Mouse (Mus musculus): ENCODE data around the gene Fhit. TPM values are rescaled to one million over a fixed set of nuclear protein-coding genes. Genes with fewer than 3 reads are reported as not detected.

Fhit gene
- polyA plus RNA-seq, 1 experiment from 2014 or later, result 7.1 TPM

DNA sequence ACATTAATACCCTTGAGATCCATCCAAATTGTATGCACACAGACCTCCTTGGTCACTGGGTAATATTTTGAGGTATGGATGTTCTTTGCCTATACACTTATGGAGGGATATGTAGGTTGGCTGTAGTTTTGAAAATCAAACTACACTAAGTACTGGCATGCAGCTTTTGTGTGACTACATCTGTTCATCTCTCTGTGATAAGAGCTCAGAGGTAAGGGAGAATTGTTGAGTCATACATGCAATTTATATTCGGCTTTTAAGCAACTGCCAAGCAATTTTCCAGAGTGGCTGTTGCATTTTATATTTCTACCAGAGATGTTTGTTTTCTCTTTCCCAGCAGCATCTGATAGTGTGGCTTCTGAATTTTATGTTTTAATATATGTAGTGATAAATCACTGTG, 1374.4 kb downstream of the Fhit start:
- Histone ChIP-seq H3K27me3 (ENCODE audit: control insufficient read depth, insufficient read depth, low read length) (no peaks in the 10 kb centered on the region), H3K36me3 (ENCODE audit: control insufficient read depth, insufficient read depth, low read length) (no peaks in the 10 kb centered on the region), H3K4me2 (ENCODE audit: low read depth, low read length) (no peak overlapping the region), H3K4me3 (replicated peaks; ENCODE audit: low read length) (no peak overlapping the region), H3K4me1 (ENCODE audit: control insufficient read depth, insufficient read depth, low read length) (0 out of 2 replicates have a peak, but pooled peaks cover 2% of the 10 kb centered on the region), H3K27ac (ENCODE audit: low read length) (no peak overlapping the region), H3K9me3 (replicated peaks; ENCODE audit: control insufficient read depth, low read length) (no peaks in the 10 kb centered on the region), H3K9ac (ENCODE audit: low read length) (no peak overlapping the region)
- no peak for ATAC-seq (ENCODE audit: insufficient read depth, low FRiP score)
- 92% methylated on average over 1 of the region's 1 CpGs for WGBS

DNA sequence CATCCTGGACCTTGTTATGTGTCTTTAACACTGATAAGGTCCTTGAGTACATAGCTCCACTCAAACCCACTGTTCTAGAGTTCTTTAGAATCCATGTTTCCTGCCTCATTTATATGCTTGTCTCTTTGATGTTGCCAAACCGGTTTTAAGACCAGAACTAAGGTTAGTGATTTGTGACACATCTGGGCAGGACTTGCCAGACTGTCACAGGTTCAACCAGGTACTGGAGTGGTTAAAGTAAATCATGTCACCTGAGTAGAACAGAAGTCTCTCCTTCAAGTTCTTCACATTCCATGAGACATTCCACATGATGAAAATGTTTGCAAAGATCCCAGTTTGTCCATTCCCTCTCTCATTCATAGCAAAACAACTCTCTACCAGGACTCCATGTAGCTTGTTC, 1376.0 kb downstream of the Fhit start:
- Histone ChIP-seq H3K9ac (ENCODE audit: low read length) (no peak overlapping the region), H3K4me1 (ENCODE audit: control insufficient read depth, insufficient read depth, low read length) (0 out of 2 replicates have a peak, but pooled peaks cover 2% of the 10 kb centered on the region), H3K27me3 (ENCODE audit: control insufficient read depth, insufficient read depth, low read length) (no peaks in the 10 kb centered on the region), H3K9me3 (replicated peaks; ENCODE audit: control insufficient read depth, low read length) (no peaks in the 10 kb centered on the region), H3K27ac (ENCODE audit: low read length) (no peak overlapping the region), H3K4me2 (ENCODE audit: low read depth, low read length) (no peak overlapping the region), H3K36me3 (ENCODE audit: control insufficient read depth, insufficient read depth, low read length) (no peaks in the 10 kb centered on the region), H3K4me3 (replicated peaks; ENCODE audit: low read length) (no peak overlapping the region)
- 38% methylated on average over 1 of the region's 1 CpGs for WGBS
- ATAC-seq (ENCODE audit: insufficient read depth, low FRiP score), result no peak

DNA sequence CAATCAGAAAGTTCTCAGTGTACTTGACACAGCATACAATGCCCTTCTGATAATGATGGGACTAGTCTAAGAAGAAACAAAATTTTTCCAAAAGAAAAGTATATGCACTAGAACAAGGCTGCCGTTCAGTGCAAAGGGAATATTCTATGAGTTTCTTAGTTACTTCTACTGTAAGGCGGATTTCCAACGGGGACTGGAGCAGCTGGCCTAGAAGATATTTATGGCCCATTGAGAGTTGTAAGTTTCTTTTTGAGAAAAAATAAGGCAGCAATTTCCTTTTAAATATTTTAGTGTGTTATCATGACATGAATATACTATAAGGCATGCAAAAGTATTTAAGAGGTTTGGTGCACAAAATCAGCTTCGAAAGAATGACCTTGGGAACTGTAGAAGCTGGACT, 1410.5 kb downstream of the Fhit start:
- no peaks in the 10 kb centered on the region for H3K36me3 ChIP-seq (ENCODE audit: control insufficient read depth, insufficient read depth, low read length)
- ATAC-seq (ENCODE audit: insufficient read depth, low FRiP score), result no peak
- 83% methylated on average over 4 of the region's 4 CpGs for WGBS
- H3K9ac ChIP-seq (ENCODE audit: low read length), result no peak overlapping the region
- no peaks in the 10 kb centered on the region for H3K27me3 ChIP-seq (ENCODE audit: control insufficient read depth, insufficient read depth, low read length)
- no peaks in the 10 kb centered on the region for H3K9me3 ChIP-seq (replicated peaks; ENCODE audit: control insufficient read depth, low read length)
- H3K4me1 ChIP-seq (ENCODE audit: control insufficient read depth, insufficient read depth, low read length), result no peaks in the 10 kb centered on the region
- no peak overlapping the region for H3K27ac ChIP-seq (ENCODE audit: low read length)
- no peak overlapping the region for H3K4me3 ChIP-seq (replicated peaks; ENCODE audit: low read length)
- no peak overlapping the region for H3K4me2 ChIP-seq (ENCODE audit: low read depth, low read length)

DNA sequence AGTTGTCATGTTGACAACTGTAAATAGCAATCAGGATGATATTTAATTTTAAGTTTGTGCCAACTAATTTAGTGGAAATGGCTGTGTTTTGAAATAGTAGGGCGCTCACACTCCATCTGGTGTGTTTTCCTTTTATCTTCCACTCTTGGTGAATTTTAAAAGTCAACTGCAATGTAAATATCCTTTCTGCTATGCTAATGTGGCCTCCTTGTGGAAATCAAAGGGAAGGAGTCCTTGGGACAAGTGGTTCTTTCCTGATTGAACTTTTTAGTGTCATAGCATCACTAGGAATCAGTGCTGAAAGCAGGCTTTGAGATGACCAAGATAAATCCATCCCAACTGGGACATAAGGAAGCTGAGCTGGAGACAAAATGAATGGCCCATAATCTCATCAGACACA, 1413.1 kb downstream of the Fhit start:
- no peak overlapping the region for H3K9ac ChIP-seq (ENCODE audit: low read length)
- H3K9me3 ChIP-seq (replicated peaks; ENCODE audit: control insufficient read depth, low read length), result no peaks in the 10 kb centered on the region
- no peaks in the 10 kb centered on the region for H3K4me1 ChIP-seq (ENCODE audit: control insufficient read depth, insufficient read depth, low read length)
- H3K27me3 ChIP-seq (ENCODE audit: control insufficient read depth, insufficient read depth, low read length), result no peaks in the 10 kb centered on the region
- ATAC-seq (ENCODE audit: insufficient read depth, low FRiP score), result no peak
- no peaks in the 10 kb centered on the region for H3K36me3 ChIP-seq (ENCODE audit: control insufficient read depth, insufficient read depth, low read length)
- H3K4me2 ChIP-seq (ENCODE audit: low read depth, low read length), result no peak overlapping the region
- H3K4me3 ChIP-seq (replicated peaks; ENCODE audit: low read length), result no peak overlapping the region
- 67% methylated on average over 1 of the region's 1 CpGs for WGBS
- no peak overlapping the region for H3K27ac ChIP-seq (ENCODE audit: low read length)

DNA sequence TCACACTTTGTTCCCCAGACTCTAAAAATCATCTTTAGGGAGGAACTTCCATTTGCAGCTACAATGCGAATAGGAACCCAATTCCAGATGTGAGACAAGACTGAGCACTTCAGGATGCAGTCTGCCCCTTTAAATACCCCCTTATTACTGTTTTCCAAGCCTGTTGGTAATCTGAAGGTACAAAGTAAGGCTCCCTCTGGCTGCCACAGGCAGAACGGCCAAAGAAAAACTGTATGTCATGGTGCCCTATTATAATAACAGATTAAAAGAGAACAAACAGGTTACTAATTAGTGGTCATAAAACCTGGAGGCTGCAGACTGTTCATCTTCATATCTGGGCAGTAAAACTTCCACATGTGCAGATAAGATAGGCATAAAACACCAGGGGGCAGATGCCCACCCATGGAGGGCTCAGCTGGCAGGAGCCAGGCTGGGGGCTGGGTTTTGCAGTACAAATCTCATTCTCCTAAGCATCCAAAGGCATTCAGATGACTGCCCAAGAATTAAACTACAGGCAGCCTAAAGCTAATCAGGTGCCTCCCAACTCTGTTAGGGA, 1439.8 kb downstream of the Fhit start:
- no peak overlapping the region for H3K9ac ChIP-seq (ENCODE audit: low read length)
- H3K27ac ChIP-seq (ENCODE audit: low read length), result no peak overlapping the region
- no peak overlapping the region for H3K4me3 ChIP-seq (replicated peaks; ENCODE audit: low read length)
- H3K27me3 ChIP-seq (ENCODE audit: control insufficient read depth, insufficient read depth, low read length), result no peaks in the 10 kb centered on the region
- H3K4me1 ChIP-seq (ENCODE audit: control insufficient read depth, insufficient read depth, low read length), result no peaks in the 10 kb centered on the region
- no peak overlapping the region for H3K4me2 ChIP-seq (ENCODE audit: low read depth, low read length)
- H3K9me3 ChIP-seq (replicated peaks; ENCODE audit: control insufficient read depth, low read length), result no peaks in the 10 kb centered on the region
- WGBS, result 59% methylated on average over 2 of the region's 2 CpGs
- no peaks in the 10 kb centered on the region for H3K36me3 ChIP-seq (ENCODE audit: control insufficient read depth, insufficient read depth, low read length)
- no peak for ATAC-seq (ENCODE audit: insufficient read depth, low FRiP score)

DNA sequence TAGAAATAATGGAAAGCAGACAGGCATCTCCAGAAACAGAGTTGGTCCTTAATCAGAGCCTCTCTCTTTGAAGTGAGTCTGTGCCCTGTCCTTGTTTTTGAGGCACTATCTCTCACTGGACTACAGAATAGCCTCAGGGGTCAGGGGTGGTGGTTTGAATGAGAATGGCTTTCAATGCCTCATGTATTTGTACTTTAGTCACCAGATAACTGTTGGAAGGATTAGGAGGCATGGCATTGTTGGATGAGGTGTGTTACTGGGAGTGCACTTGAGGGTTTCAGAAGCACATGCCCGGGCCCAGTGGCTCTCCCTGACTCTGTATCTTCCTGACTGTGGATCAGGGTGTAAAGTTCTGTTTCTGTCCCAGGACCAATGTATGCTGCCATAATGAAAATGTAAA, 1463.2 kb downstream of the Fhit start:
- Histone ChIP-seq H3K9ac (ENCODE audit: low read length) (no peak overlapping the region), H3K4me2 (ENCODE audit: low read depth, low read length) (no peak overlapping the region), H3K4me3 (replicated peaks; ENCODE audit: low read length) (no peak overlapping the region), H3K36me3 (ENCODE audit: control insufficient read depth, insufficient read depth, low read length) (no peaks in the 10 kb centered on the region), H3K27ac (ENCODE audit: low read length) (no peak overlapping the region), H3K4me1 (ENCODE audit: control insufficient read depth, insufficient read depth, low read length) (no peaks in the 10 kb centered on the region), H3K27me3 (ENCODE audit: control insufficient read depth, insufficient read depth, low read length) (no peaks in the 10 kb centered on the region), H3K9me3 (replicated peaks; ENCODE audit: control insufficient read depth, low read length) (no peaks in the 10 kb centered on the region)
- ATAC-seq (ENCODE audit: insufficient read depth, low FRiP score), result no peak
- WGBS, result 78% methylated on average over 1 of the region's 1 CpGs

DNA sequence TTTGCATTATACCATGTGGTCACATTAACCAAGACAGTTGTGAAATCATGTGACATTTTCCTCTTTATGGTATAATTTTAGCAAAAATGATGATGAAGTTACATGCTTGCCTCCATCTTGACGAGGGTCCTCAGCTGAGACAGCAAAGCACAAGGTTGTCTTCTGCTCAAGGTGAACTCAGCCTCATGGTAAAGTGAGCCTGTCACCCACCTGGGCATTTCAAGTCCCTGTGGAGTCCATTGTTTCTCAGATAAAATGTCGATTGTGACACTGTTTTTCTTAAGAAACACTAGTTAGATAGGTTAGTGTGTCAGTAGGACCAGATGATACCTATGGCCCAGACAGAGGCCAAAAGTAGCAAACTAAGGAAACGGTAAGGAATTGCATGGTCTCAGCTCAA, 1464.7 kb downstream of the Fhit start:
- Histone ChIP-seq H3K27me3 (ENCODE audit: control insufficient read depth, insufficient read depth, low read length) (no peaks in the 10 kb centered on the region), H3K4me2 (ENCODE audit: low read depth, low read length) (no peak overlapping the region), H3K9ac (ENCODE audit: low read length) (no peak overlapping the region), H3K9me3 (replicated peaks; ENCODE audit: control insufficient read depth, low read length) (no peaks in the 10 kb centered on the region), H3K4me3 (replicated peaks; ENCODE audit: low read length) (no peak overlapping the region), H3K27ac (ENCODE audit: low read length) (no peak overlapping the region), H3K36me3 (ENCODE audit: control insufficient read depth, insufficient read depth, low read length) (no peaks in the 10 kb centered on the region), H3K4me1 (ENCODE audit: control insufficient read depth, insufficient read depth, low read length) (no peaks in the 10 kb centered on the region)
- WGBS, result 83% methylated on average over 3 of the region's 3 CpGs
- ATAC-seq (ENCODE audit: insufficient read depth, low FRiP score), result no peak

DNA sequence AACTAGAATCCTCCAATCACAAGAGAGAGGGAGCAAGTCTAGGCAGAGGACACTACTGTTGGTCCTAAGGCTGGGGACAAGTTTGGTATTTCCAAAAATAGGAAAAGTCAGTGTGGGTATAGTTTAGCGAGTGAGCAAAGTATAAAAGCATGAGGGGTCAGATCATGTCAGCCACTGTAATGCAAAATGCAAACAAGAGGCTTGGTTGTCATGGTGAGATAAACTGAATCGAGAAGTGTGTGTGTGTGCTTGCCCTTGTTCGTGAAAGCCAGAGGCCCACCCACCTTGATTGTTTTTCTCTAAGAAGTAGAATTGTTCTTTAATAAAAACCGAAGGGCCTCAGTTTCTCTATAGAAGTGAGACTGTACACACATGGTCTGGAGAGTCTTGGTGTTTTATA, 1465.8 kb downstream of the Fhit start:
- Histone ChIP-seq H3K27ac (ENCODE audit: low read length) (no peak overlapping the region), H3K9ac (ENCODE audit: low read length) (no peak overlapping the region), H3K27me3 (ENCODE audit: control insufficient read depth, insufficient read depth, low read length) (no peaks in the 10 kb centered on the region), H3K4me3 (replicated peaks; ENCODE audit: low read length) (no peak overlapping the region), H3K9me3 (replicated peaks; ENCODE audit: control insufficient read depth, low read length) (no peaks in the 10 kb centered on the region), H3K4me2 (ENCODE audit: low read depth, low read length) (no peak overlapping the region), H3K36me3 (ENCODE audit: control insufficient read depth, insufficient read depth, low read length) (no peaks in the 10 kb centered on the region), H3K4me1 (ENCODE audit: control insufficient read depth, insufficient read depth, low read length) (no peaks in the 10 kb centered on the region)
- whole genome bisulfite sequencing, result 28% methylated on average over 4 of the region's 4 CpGs
- ATAC-seq (ENCODE audit: insufficient read depth, low FRiP score), result peak; percentile 58; the same call in 1 of the 2 replicates

DNA sequence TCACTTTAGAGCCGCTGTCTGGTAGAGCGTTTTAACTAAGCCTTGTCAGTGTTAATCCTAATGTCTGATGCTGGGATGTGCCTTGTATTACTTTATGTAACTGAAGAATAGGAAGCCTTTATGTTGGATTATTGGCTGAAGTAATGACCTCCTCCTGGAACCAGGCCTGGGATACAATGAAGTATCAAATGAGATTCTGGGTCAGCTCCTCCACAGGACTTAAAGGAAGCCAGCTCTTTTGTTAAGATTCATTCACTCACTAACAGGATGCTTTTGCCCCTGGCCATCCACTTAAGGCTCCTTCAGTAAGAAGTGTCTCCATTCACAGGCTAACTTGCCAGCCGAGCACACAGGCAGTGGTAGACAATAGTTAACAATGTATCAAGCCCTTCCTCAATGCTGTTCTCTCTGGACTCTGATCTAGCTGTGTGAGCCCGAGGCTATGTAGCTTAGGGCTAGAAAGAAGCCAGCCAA, 1466.6 kb downstream of the Fhit start:
- no peak for ATAC-seq (ENCODE audit: insufficient read depth, low FRiP score)
- Histone ChIP-seq H3K9ac (ENCODE audit: low read length) (no peak overlapping the region), H3K9me3 (replicated peaks; ENCODE audit: control insufficient read depth, low read length) (no peaks in the 10 kb centered on the region), H3K36me3 (ENCODE audit: control insufficient read depth, insufficient read depth, low read length) (no peaks in the 10 kb centered on the region), H3K27me3 (ENCODE audit: control insufficient read depth, insufficient read depth, low read length) (no peaks in the 10 kb centered on the region), H3K27ac (ENCODE audit: low read length) (no peak overlapping the region), H3K4me1 (ENCODE audit: control insufficient read depth, insufficient read depth, low read length) (no peaks in the 10 kb centered on the region), H3K4me2 (ENCODE audit: low read depth, low read length) (no peak overlapping the region), H3K4me3 (replicated peaks; ENCODE audit: low read length) (no peak overlapping the region)
- 83% methylated on average over 4 of the region's 4 CpGs for WGBS
